Mouse (Mus musculus): ENCODE data around the gene Nphp4. TPM values are rescaled to one million over a fixed set of nuclear protein-coding genes. Genes with fewer than 3 reads are reported as not detected.
A peak's percentile ranks its signal among the peaks of the same experiment; 100 is the strongest.

The Nphp4 gene
- polyA plus RNA-seq, 1 experiment from 2014 or later, result 3.6 TPM

DNA sequence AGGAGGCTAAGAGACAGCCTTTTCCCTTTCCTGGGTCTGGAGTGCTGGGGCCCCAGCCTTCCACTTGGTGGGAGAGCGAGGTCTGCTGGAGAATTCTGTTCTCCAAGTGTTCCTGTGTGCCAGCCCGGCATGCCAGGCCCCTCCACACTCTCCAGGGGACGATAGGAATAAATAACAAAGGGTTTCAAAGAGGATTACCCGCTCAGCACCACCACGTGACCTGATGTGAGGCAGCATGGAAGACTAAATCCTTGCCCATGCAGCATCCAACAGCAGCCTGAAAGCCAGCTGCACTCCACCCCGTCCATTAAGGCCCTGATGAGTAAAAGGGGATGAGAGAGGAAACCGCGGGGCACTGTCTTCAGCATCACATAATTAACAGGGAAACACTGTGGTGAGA lies 11.4 kb upstream of the Nphp4 start:
- Histone ChIP-seq H3K4me2 (ENCODE audit: low read length) (no peak overlapping the region), H3K9me3 (replicated peaks; ENCODE audit: control insufficient read depth, low read length) (no peaks in the 10 kb centered on the region), H3K27ac (ENCODE audit: low read depth, low read length) (no peak overlapping the region), H3K27me3 (replicated peaks; ENCODE audit: control insufficient read depth, insufficient read depth, low read length) (no peaks in the 10 kb centered on the region), H3K36me3 (ENCODE audit: control insufficient read depth, insufficient read depth, low read length) (no peaks in the 10 kb centered on the region), H3K4me3 (ENCODE audit: low read depth, low read length) (no peak overlapping the region), H3K9ac (ENCODE audit: low read length) (peak overlapping the region; percentile 37; the same call in 1 of the 2 replicates), H3K4me1 (ENCODE audit: control insufficient read depth, insufficient read depth, low read length) (no peaks in the 10 kb centered on the region)
- WGBS, result 8% methylated on average over 8 of the region's 8 CpGs
- DNase-seq (ENCODE audit: low spot score) (peak; percentile 64), ATAC-seq (peak; percentile 71; the same call in 1 of the 2 replicates)

DNA sequence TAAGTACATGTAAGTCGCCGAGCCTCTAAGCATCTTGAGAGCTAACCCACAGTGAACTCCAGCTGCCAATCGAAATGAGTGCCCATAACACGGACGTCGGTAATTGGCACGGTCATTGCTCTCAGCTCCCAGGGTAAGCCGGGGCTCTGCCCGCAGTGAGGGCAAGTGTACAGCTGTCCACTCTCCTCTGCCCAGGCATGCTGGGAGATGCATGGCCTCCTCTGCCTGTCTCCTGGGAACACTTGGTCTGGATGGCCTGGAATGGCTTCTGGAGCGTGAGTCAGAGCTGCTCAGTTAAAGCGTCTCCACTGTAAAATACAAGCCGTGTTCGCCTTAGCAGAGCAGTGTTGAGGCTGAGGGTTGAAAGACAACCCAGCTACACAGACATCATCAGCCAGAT lies 9.9 kb upstream of the Nphp4 start:
- Histone ChIP-seq H3K36me3 (ENCODE audit: control insufficient read depth, insufficient read depth, low read length) (no peaks in the 10 kb centered on the region), H3K9ac (ENCODE audit: low read length) (no peak overlapping the region), H3K4me1 (ENCODE audit: control insufficient read depth, insufficient read depth, low read length) (no peaks in the 10 kb centered on the region), H3K4me3 (ENCODE audit: low read depth, low read length) (no peak overlapping the region), H3K4me2 (ENCODE audit: low read length) (no peak overlapping the region), H3K27me3 (replicated peaks; ENCODE audit: control insufficient read depth, insufficient read depth, low read length) (no peaks in the 10 kb centered on the region), H3K27ac (ENCODE audit: low read depth, low read length) (no peak overlapping the region), H3K9me3 (replicated peaks; ENCODE audit: control insufficient read depth, low read length) (no peaks in the 10 kb centered on the region)
- ATAC-seq (no peak), DNase-seq (ENCODE audit: low spot score) (no peak)
- 89% methylated on average over 13 of the region's 13 CpGs for WGBS

DNA sequence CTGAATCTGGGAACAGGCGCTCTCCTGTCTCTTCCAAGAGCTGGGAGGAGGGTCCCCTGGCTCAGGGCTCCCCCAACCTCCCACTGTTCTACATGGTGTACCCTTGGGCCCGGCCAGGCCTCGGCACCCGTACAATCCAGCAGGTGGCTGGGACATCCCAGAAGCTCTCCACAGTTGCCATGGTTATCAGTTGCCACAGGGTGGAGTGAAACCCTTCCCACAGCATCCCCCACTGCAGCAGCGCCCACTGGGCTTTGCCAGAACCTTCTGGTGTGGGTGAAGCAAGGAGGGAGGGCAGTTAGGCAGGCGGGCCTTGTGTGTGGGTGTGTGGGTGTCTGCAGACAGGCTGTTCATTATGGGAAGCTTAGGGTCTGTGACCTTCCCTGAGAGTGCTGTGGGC lies 8.6 kb upstream of the Nphp4 start:
- Histone ChIP-seq H3K4me1 (ENCODE audit: control insufficient read depth, insufficient read depth, low read length) (no peaks in the 10 kb centered on the region), H3K27ac (ENCODE audit: low read depth, low read length) (no peak overlapping the region), H3K9me3 (replicated peaks; ENCODE audit: control insufficient read depth, low read length) (no peaks in the 10 kb centered on the region), H3K4me2 (ENCODE audit: low read length) (no peak overlapping the region), H3K36me3 (ENCODE audit: control insufficient read depth, insufficient read depth, low read length) (no peaks in the 10 kb centered on the region), H3K4me3 (ENCODE audit: low read depth, low read length) (no peak overlapping the region), H3K27me3 (replicated peaks; ENCODE audit: control insufficient read depth, insufficient read depth, low read length) (no peaks in the 10 kb centered on the region), H3K9ac (ENCODE audit: low read length) (no peak overlapping the region)
- no peak for DNase-seq (ENCODE audit: low spot score)
- 94% methylated on average over 6 of the region's 6 CpGs for WGBS
- ATAC-seq, result no peak

DNA sequence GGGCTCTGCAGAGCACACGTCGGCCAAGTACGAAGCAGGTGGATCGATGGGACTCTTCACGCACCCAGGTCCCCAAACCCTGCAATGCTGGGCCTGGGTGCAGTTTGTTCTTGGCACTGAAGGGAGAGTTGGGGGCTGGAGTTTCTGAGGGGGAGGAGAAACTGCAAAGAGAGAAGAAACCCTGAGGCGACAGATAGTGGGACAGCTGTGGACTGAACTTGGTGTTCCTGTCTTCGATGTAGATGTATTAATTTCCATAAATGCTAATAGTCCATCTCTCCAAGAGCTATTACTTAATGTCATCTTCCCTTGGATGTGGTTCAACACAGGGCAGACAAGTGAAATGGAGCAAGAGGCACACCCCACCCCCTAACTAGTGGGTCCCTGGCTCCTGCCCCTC lies 565 bp upstream of the Nphp4 start:
- 87% methylated on average over 7 of the region's 7 CpGs for WGBS
- Histone ChIP-seq H3K4me3 (ENCODE audit: low read depth, low read length) (no peak overlapping the region), H3K9me3 (replicated peaks; ENCODE audit: control insufficient read depth, low read length) (no peaks in the 10 kb centered on the region), H3K27me3 (replicated peaks; ENCODE audit: control insufficient read depth, insufficient read depth, low read length) (no peaks in the 10 kb centered on the region), H3K27ac (ENCODE audit: low read depth, low read length) (no peak overlapping the region), H3K36me3 (ENCODE audit: control insufficient read depth, insufficient read depth, low read length) (no peaks in the 10 kb centered on the region), H3K4me2 (ENCODE audit: low read length) (peak overlapping the region; percentile 85; the same call in 1 of the 2 replicates), H3K4me1 (ENCODE audit: control insufficient read depth, insufficient read depth, low read length) (peaks cover 14% of the 10 kb centered on the region), H3K9ac (ENCODE audit: low read length) (no peak overlapping the region)
- DNase-seq (ENCODE audit: low spot score), result no peak
- no peak for ATAC-seq

DNA sequence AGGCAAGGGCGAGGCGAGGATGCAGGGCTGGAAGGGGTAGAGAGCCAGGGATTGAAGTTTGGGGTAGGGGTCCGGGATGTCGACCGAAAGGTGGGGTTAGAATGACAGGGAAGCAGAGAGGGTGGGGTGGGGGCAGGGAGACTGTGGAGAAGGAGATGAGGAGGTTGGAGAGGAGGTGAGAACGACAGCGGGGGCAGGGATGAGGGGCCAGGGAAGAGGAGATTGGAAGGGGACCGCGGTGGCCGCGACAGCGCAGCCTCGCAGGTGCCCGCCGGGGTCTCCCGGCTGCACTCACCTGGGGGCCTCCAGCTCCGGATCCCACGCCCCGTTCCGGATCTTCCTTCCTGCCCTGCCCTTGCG lies 580 bp downstream of the Nphp4 start:
- no peaks in the 10 kb centered on the region for H3K27me3 ChIP-seq (replicated peaks; ENCODE audit: control insufficient read depth, insufficient read depth, low read length)
- no peak for ATAC-seq
- no peaks in the 10 kb centered on the region for H3K36me3 ChIP-seq (ENCODE audit: control insufficient read depth, insufficient read depth, low read length)
- H3K9ac ChIP-seq (ENCODE audit: low read length), result peak overlapping the region; percentile 86
- H3K4me1 ChIP-seq (ENCODE audit: control insufficient read depth, insufficient read depth, low read length), result peaks cover 14% of the 10 kb centered on the region
- no peak for DNase-seq (ENCODE audit: low spot score)
- WGBS, result under 1% methylated on average over 21 of the region's 21 CpGs
- peak overlapping the region; percentile 85 for H3K4me2 ChIP-seq (ENCODE audit: low read length)
- H3K4me3 ChIP-seq (ENCODE audit: low read depth, low read length), result peak overlapping the region; percentile 68
- no peaks in the 10 kb centered on the region for H3K9me3 ChIP-seq (replicated peaks; ENCODE audit: control insufficient read depth, low read length)
- no peak overlapping the region for H3K27ac ChIP-seq (ENCODE audit: low read depth, low read length)

DNA sequence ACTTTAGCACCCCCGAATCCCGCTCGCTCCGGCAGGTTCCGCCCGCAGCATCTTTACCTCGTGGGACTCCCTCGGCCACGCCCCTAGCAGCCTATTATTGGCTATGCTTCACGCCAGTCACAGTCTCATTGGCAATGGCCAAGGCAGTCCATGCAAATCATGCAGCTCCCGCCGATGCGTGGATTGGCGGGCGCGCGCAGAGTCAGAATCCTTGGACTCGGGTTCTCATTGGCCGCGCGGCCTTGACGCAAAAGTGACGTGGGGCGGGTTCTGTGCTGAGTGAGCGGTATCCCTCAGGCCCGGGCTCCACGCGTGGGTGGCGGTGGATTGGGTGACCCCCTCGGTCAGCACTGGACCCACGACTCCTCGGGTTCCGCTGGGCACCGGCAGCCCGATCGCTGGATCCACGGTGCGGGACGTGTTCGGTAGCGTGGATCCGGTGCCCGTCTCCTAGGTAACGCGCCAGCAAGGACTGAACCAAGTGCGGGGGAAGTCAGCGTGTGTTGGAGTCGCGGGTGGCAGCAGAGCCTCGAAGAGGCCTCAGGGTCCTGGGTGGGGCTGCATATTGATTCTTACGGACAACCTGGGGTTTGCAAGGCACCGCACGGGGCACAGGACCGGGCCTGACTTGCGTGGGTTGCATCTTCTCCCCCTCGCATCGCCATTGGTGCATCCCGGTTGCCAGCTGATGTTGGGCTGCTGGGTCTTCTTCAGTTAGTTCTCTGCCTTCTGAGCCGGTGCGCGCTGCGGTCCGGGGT lies 1.1 kb downstream of the Nphp4 start, which contains the start of gene Kcnab2:
Gene Kcnab2 (minus strand): TSS at position 406 of the 758 bp plus-strand sequence.
- WGBS, result under 1% methylated on average over 61 of the region's 63 CpGs
- H3K4me2 ChIP-seq (ENCODE audit: low read length), result peak within 1 kb of the TSS; percentile 90
- peak within 1 kb of the TSS; percentile 86 for H3K9ac ChIP-seq (ENCODE audit: low read length)
- H3K27me3 ChIP-seq (replicated peaks; ENCODE audit: control insufficient read depth, insufficient read depth, low read length), result no peaks in the 10 kb centered on the region
- H3K27ac ChIP-seq (ENCODE audit: low read depth, low read length), result peak within 1 kb of the TSS; percentile 83
- peak; percentile 98 for ATAC-seq
- H3K4me1 ChIP-seq (ENCODE audit: control insufficient read depth, insufficient read depth, low read length), result peaks cover 14% of the 10 kb centered on the region
- H3K4me3 ChIP-seq (ENCODE audit: low read depth, low read length), result peak within 1 kb of the TSS; percentile 68
- DNase-seq (ENCODE audit: low spot score), result peak; percentile 100
- H3K9me3 ChIP-seq (replicated peaks; ENCODE audit: control insufficient read depth, low read length), result no peaks in the 10 kb centered on the region
- no peaks in the 10 kb centered on the region for H3K36me3 ChIP-seq (ENCODE audit: control insufficient read depth, insufficient read depth, low read length)

DNA sequence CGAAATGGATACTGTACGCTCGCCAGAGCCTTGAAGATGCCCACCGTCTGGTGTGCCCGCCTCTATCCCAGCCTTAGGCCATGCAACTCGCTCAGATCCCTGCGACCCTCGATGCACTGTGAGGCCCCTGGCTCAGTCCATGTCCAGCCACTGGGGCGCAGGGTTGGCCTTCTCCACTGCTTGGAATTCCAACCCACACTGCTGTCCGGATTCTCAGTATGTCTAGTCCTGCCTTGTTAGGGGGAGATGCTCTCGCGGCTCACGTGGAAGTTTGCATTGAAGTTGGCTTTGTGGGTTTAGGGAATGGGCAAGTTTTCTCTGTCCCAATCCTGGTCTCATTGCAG lies 1.7 kb downstream of the Nphp4 start:
- ATAC-seq, result no peak
- H3K27ac ChIP-seq (ENCODE audit: low read depth, low read length), result peak overlapping the region; percentile 83
- no peaks in the 10 kb centered on the region for H3K36me3 ChIP-seq (ENCODE audit: control insufficient read depth, insufficient read depth, low read length)
- H3K4me3 ChIP-seq (ENCODE audit: low read depth, low read length), result peak overlapping the region; percentile 68
- no peak for DNase-seq (ENCODE audit: low spot score)
- peak overlapping the region; percentile 90 for H3K4me2 ChIP-seq (ENCODE audit: low read length)
- peaks cover 14% of the 10 kb centered on the region for H3K4me1 ChIP-seq (ENCODE audit: control insufficient read depth, insufficient read depth, low read length)
- H3K27me3 ChIP-seq (replicated peaks; ENCODE audit: control insufficient read depth, insufficient read depth, low read length), result no peaks in the 10 kb centered on the region
- under 1% methylated on average over 13 of the region's 13 CpGs for WGBS
- H3K9ac ChIP-seq (ENCODE audit: low read length), result peak overlapping the region; percentile 86
- no peaks in the 10 kb centered on the region for H3K9me3 ChIP-seq (replicated peaks; ENCODE audit: control insufficient read depth, low read length)

DNA sequence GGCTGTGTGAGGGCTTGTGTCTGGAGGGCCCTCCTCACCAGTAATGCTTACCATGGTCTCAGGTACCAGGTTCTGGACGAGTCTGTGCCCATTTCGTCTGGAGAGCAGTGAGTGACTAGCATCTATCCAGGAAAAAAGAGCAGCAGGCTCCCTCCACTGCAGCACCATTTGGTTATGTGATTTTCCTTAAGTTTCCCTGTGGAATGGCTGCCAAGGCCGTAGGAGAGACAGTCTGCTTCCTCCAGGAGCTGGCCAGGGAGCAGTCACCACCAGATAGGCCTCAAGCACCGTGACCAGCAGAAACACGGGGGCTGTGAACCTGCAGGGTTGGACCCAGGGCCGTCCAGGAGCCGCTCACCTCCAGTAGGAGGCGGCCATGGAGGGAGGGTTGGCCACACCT lies 3.9 kb downstream of the Nphp4 start:
- Histone ChIP-seq H3K27me3 (replicated peaks; ENCODE audit: control insufficient read depth, insufficient read depth, low read length) (no peaks in the 10 kb centered on the region), H3K9me3 (replicated peaks; ENCODE audit: control insufficient read depth, low read length) (no peaks in the 10 kb centered on the region), H3K4me3 (ENCODE audit: low read depth, low read length) (no peak overlapping the region), H3K4me1 (ENCODE audit: control insufficient read depth, insufficient read depth, low read length) (peaks cover 14% of the 10 kb centered on the region), H3K9ac (ENCODE audit: low read length) (no peak overlapping the region), H3K36me3 (ENCODE audit: control insufficient read depth, insufficient read depth, low read length) (peaks cover 6% of the 10 kb centered on the region; the same call in 1 of the 2 replicates), H3K4me2 (ENCODE audit: low read length) (no peak overlapping the region), H3K27ac (ENCODE audit: low read depth, low read length) (no peak overlapping the region)
- WGBS, result 56% methylated on average over 8 of the region's 8 CpGs
- ATAC-seq (no peak), DNase-seq (ENCODE audit: low spot score) (no peak)

DNA sequence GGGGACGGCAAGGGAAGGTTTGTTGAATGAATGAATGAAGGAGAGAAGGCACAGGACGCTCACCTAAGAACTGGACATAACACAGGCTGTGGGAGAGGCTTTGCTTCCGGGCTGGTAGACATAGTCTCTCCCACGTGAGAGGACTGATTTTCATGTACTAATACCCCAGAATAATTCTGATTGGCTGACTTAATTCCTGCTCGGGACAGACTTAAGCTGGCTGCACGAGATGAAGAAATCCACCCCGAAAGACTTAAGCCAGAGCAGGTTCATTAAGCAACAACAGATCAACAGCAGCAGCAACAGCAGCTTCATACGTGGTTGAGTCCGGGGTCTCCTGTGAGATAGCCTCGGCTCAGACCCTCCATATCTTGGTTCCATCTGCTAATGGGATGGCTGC lies 11.5 kb downstream of the Nphp4 start:
- H3K27ac ChIP-seq (ENCODE audit: low read depth, low read length), result no peak overlapping the region
- no peak overlapping the region for H3K4me2 ChIP-seq (ENCODE audit: low read length)
- WGBS, result 84% methylated on average over 10 of the region's 10 CpGs
- H3K4me1 ChIP-seq (ENCODE audit: control insufficient read depth, insufficient read depth, low read length), result no peaks in the 10 kb centered on the region
- no peak for DNase-seq (ENCODE audit: low spot score)
- no peak overlapping the region for H3K9ac ChIP-seq (ENCODE audit: low read length)
- no peak for ATAC-seq
- H3K36me3 ChIP-seq (ENCODE audit: control insufficient read depth, insufficient read depth, low read length), result peaks cover 9% of the 10 kb centered on the region; the same call in 1 of the 2 replicates
- H3K27me3 ChIP-seq (replicated peaks; ENCODE audit: control insufficient read depth, insufficient read depth, low read length), result no peaks in the 10 kb centered on the region
- no peak overlapping the region for H3K4me3 ChIP-seq (ENCODE audit: low read depth, low read length)
- no peaks in the 10 kb centered on the region for H3K9me3 ChIP-seq (replicated peaks; ENCODE audit: control insufficient read depth, low read length)
